Mouse (Mus musculus): ENCODE data around the gene Zdhhc11.
A peak's percentile ranks its signal among the peaks of the same experiment; 100 is the strongest.

The Zdhhc11 gene

GRCm38 (mm10) chr13:73963551-73963950, at the start of gene Zdhhc11:
Gene Zdhhc11, plus strand, starts transcription at chr13:73963851.
- DNase-seq (ENCODE audit: low spot score in 2 of 2) = no peak

GRCm38 (mm10) chr13:73932201-73932600, 31.4 kb upstream of the Zdhhc11 start:
- DNase-seq (ENCODE audit: low spot score in 2 of 2) = no peak

GRCm38 (mm10) chr13:73936938-73937320, 26.7 kb upstream of the Zdhhc11 start:
- DNase-seq (ENCODE audit: low spot score in 2 of 2) = no peak

- peak; percentile 52 to 86 for DNase-seq (ENCODE audit: low spot score in 2 of 2)
Observed at GRCm38 (mm10) chr13:73937321-73938176, 26.1 kb upstream of the Zdhhc11 start, which contains the start of the genes Trip13 and Brd9. Gene Trip13, minus strand, starts transcription at chr13:73937784. Gene Brd9, plus strand, starts transcription at chr13:73937811.

GRCm38 (mm10) chr13:73938177-73938560, 25.5 kb upstream of the Zdhhc11 start:
- DNase-seq (ENCODE audit: low spot score in 2 of 2) = no peak

GRCm38 (mm10) chr13:73939101-73939500, 24.6 kb upstream of the Zdhhc11 start:
- no peak for DNase-seq (ENCODE audit: low spot score in 2 of 2)

GRCm38 (mm10) chr13:73944606-73945005, 19.0 kb upstream of the Zdhhc11 start:
- no peak for DNase-seq (ENCODE audit: low spot score in 2 of 2)

GRCm38 (mm10) chr13:73953551-73954130, 10.0 kb upstream of the Zdhhc11 start:
- no peak for DNase-seq (ENCODE audit: low spot score in 2 of 2)

GRCm38 (mm10) chr13:73954666-73955065, 9.0 kb upstream of the Zdhhc11 start:
- no peak for DNase-seq (ENCODE audit: low spot score in 2 of 2)

GRCm38 (mm10) chr13:73955531-73955930, 8.1 kb upstream of the Zdhhc11 start:
- DNase-seq (ENCODE audit: low spot score in 2 of 2) = no peak

- DNase-seq (ENCODE audit: low spot score in 2 of 2) = peak in 1 of 2 experiments; percentile 33
Observed at GRCm38 (mm10) chr13:73960117-73960652, 3.5 kb upstream of the Zdhhc11 start.

GRCm38 (mm10) chr13:73961177-73961576, 2.5 kb upstream of the Zdhhc11 start:
- no peak for DNase-seq (ENCODE audit: low spot score in 2 of 2)

GRCm38 (mm10) chr13:73970545-73971448, 7.1 kb downstream of the Zdhhc11 start:
- peak in 1 of 2 experiments; percentile 54 for DNase-seq (ENCODE audit: low spot score in 2 of 2)

- no peak for DNase-seq (ENCODE audit: low spot score in 2 of 2)
Observed at GRCm38 (mm10) chr13:73974523-73974922, 10.9 kb downstream of the Zdhhc11 start.

- no peak for DNase-seq (ENCODE audit: low spot score in 2 of 2)
Observed at GRCm38 (mm10) chr13:73976935-73977334, 13.3 kb downstream of the Zdhhc11 start.

GRCm38 (mm10) chr13:73990325-73990724, 26.7 kb downstream of the Zdhhc11 start:
- no peak for DNase-seq (ENCODE audit: low spot score in 2 of 2)

- no peak for DNase-seq (ENCODE audit: low spot score in 2 of 2)
Observed at GRCm38 (mm10) chr13:73990761-73991160, 27.1 kb downstream of the Zdhhc11 start.

- DNase-seq (ENCODE audit: low spot score in 2 of 2) = no peak
Observed at GRCm38 (mm10) chr13:73991267-73991666, 27.6 kb downstream of the Zdhhc11 start.

GRCm38 (mm10) chr13:73996456-73996855, 32.8 kb downstream of the Zdhhc11 start:
- DNase-seq (ENCODE audit: low spot score in 2 of 2) = no peak

GRCm38 (mm10) chr13:74000519-74000918, 36.9 kb downstream of the Zdhhc11 start:
- DNase-seq (ENCODE audit: low spot score in 2 of 2) = no peak

GRCm38 (mm10) chr13:74000961-74001360, 37.3 kb downstream of the Zdhhc11 start:
- no peak for DNase-seq (ENCODE audit: low spot score in 2 of 2)

GRCm38 (mm10) chr13:74001492-74001891, 37.8 kb downstream of the Zdhhc11 start:
- DNase-seq (ENCODE audit: low spot score in 2 of 2) = no peak
